Mouse (Mus musculus): ENCODE results near the gene Dis3l. TPM values are rescaled to one million over a fixed set of nuclear protein-coding genes. Genes with fewer than 3 reads are reported as not detected.

Gene Dis3l
- polyA plus RNA-seq, 1 experiment from 2014 or later, result 23.4 TPM

- Histone ChIP-seq H3K4me1 (ENCODE audit: control insufficient read depth, insufficient read depth, low read length) (peaks cover 6% of the 10 kb centered on the region; the same call in 1 of the 2 replicates), H3K27ac (ENCODE audit: low read length) (peak overlapping the region; percentile 100)
Measured at GRCm38 (mm10) chr9:64340351-64341253, 486 bp downstream of the Dis3l start.

GRCm38 (mm10) chr9:64339361-64339760, 1.7 kb downstream of the Dis3l start:
- WGBS, result 43% methylated on average over 8 of the region's 8 CpGs
- Histone ChIP-seq H3K27me3 (ENCODE audit: control insufficient read depth, insufficient read depth, low read length) (no peaks in the 10 kb centered on the region), H3K36me3 (ENCODE audit: control insufficient read depth, insufficient read depth, low read length) (peaks cover 8% of the 10 kb centered on the region; the same call in 1 of the 2 replicates), H3K4me2 (replicated peaks; ENCODE audit: low read depth, low read length) (peak overlapping the region; percentile 80), H3K27ac (ENCODE audit: low read length) (no peak overlapping the region), H3K9ac (replicated peaks; ENCODE audit: low read depth, low read length) (0 out of 2 replicates have a peak overlapping the region, but pooled peaks have one; percentile 99), H3K4me1 (ENCODE audit: control insufficient read depth, insufficient read depth, low read length) (peaks cover 6% of the 10 kb centered on the region; the same call in 1 of the 2 replicates), H3K9me3 (ENCODE audit: control insufficient read depth, low read depth, low read length) (no peaks in the 10 kb centered on the region), H3K4me3 (ENCODE audit: low read depth, low read length) (no peak overlapping the region)
- no peak for ATAC-seq (ENCODE audit: insufficient number of reproducible peaks, insufficient read depth, low FRiP score, low read depth)

More at GRCm38 (mm10) chr9:64340351-64341253, 486 bp downstream of the Dis3l start:
- Histone ChIP-seq H3K9me3 (ENCODE audit: control insufficient read depth, low read depth, low read length) (no peaks in the 10 kb centered on the region), H3K27me3 (ENCODE audit: control insufficient read depth, insufficient read depth, low read length) (no peaks in the 10 kb centered on the region), H3K9ac (replicated peaks; ENCODE audit: low read depth, low read length) (peak overlapping the region; percentile 99), H3K36me3 (ENCODE audit: control insufficient read depth, insufficient read depth, low read length) (peaks cover 8% of the 10 kb centered on the region; the same call in 1 of the 2 replicates), H3K4me3 (ENCODE audit: low read depth, low read length) (peak overlapping the region; percentile 67), H3K4me2 (replicated peaks; ENCODE audit: low read depth, low read length) (peak overlapping the region; percentile 80)
- ATAC-seq (ENCODE audit: insufficient number of reproducible peaks, insufficient read depth, low FRiP score, low read depth), result peak; percentile 91
- under 1% methylated on average over 73 of the region's 85 CpGs for WGBS

GRCm38 (mm10) chr9:64335825-64336224, 5.3 kb downstream of the Dis3l start:
- Histone ChIP-seq H3K27me3 (ENCODE audit: control insufficient read depth, insufficient read depth, low read length) (no peaks in the 10 kb centered on the region), H3K4me1 (ENCODE audit: control insufficient read depth, insufficient read depth, low read length) (peaks cover 6% of the 10 kb centered on the region; the same call in 1 of the 2 replicates), H3K4me2 (replicated peaks; ENCODE audit: low read depth, low read length) (no peak overlapping the region), H3K9me3 (ENCODE audit: control insufficient read depth, low read depth, low read length) (no peaks in the 10 kb centered on the region), H3K36me3 (ENCODE audit: control insufficient read depth, insufficient read depth, low read length) (peaks cover 8% of the 10 kb centered on the region; the same call in 1 of the 2 replicates), H3K4me3 (ENCODE audit: low read depth, low read length) (no peak overlapping the region), H3K9ac (replicated peaks; ENCODE audit: low read depth, low read length) (no peak overlapping the region), H3K27ac (ENCODE audit: low read length) (no peak overlapping the region)
- WGBS, result 86% methylated on average over 6 of the region's 6 CpGs
- ATAC-seq (ENCODE audit: insufficient number of reproducible peaks, insufficient read depth, low FRiP score, low read depth), result no peak

- no peaks in the 10 kb centered on the region for H3K4me1 ChIP-seq (ENCODE audit: control insufficient read depth, insufficient read depth, low read length)
- WGBS, result 92% methylated on average over 7 of the region's 7 CpGs
- H3K36me3 ChIP-seq (ENCODE audit: control insufficient read depth, insufficient read depth, low read length), result peaks cover 45% of the 10 kb centered on the region
- no peak overlapping the region for H3K4me2 ChIP-seq (replicated peaks; ENCODE audit: low read depth, low read length)
- no peak overlapping the region for H3K9ac ChIP-seq (replicated peaks; ENCODE audit: low read depth, low read length)
- H3K27me3 ChIP-seq (ENCODE audit: control insufficient read depth, insufficient read depth, low read length), result no peaks in the 10 kb centered on the region
- H3K9me3 ChIP-seq (ENCODE audit: control insufficient read depth, low read depth, low read length), result no peaks in the 10 kb centered on the region
- H3K4me3 ChIP-seq (ENCODE audit: low read depth, low read length), result no peak overlapping the region
- no peak for ATAC-seq (ENCODE audit: insufficient number of reproducible peaks, insufficient read depth, low FRiP score, low read depth)
- no peak overlapping the region for H3K27ac ChIP-seq (ENCODE audit: low read length)
Measured at GRCm38 (mm10) chr9:64323976-64324375, 17.1 kb downstream of the Dis3l start.

GRCm38 (mm10) chr9:64316986-64317385, 24.1 kb downstream of the Dis3l start:
- Histone ChIP-seq H3K9me3 (ENCODE audit: control insufficient read depth, low read depth, low read length) (no peaks in the 10 kb centered on the region), H3K27ac (ENCODE audit: low read length) (no peak overlapping the region), H3K4me3 (ENCODE audit: low read depth, low read length) (no peak overlapping the region), H3K27me3 (ENCODE audit: control insufficient read depth, insufficient read depth, low read length) (no peaks in the 10 kb centered on the region), H3K36me3 (ENCODE audit: control insufficient read depth, insufficient read depth, low read length) (peaks cover 38% of the 10 kb centered on the region), H3K4me1 (ENCODE audit: control insufficient read depth, insufficient read depth, low read length) (no peaks in the 10 kb centered on the region), H3K9ac (replicated peaks; ENCODE audit: low read depth, low read length) (no peak overlapping the region), H3K4me2 (replicated peaks; ENCODE audit: low read depth, low read length) (no peak overlapping the region)
- WGBS, result 96% methylated on average over 5 of the region's 5 CpGs
- no peak for ATAC-seq (ENCODE audit: insufficient number of reproducible peaks, insufficient read depth, low FRiP score, low read depth)

GRCm38 (mm10) chr9:64314696-64315095, 26.4 kb downstream of the Dis3l start:
- Histone ChIP-seq H3K27me3 (ENCODE audit: control insufficient read depth, insufficient read depth, low read length) (no peaks in the 10 kb centered on the region), H3K9ac (replicated peaks; ENCODE audit: low read depth, low read length) (no peak overlapping the region), H3K4me1 (ENCODE audit: control insufficient read depth, insufficient read depth, low read length) (no peaks in the 10 kb centered on the region), H3K9me3 (ENCODE audit: control insufficient read depth, low read depth, low read length) (no peaks in the 10 kb centered on the region), H3K36me3 (ENCODE audit: control insufficient read depth, insufficient read depth, low read length) (peaks cover 18% of the 10 kb centered on the region; the same call in 1 of the 2 replicates), H3K4me3 (ENCODE audit: low read depth, low read length) (no peak overlapping the region), H3K4me2 (replicated peaks; ENCODE audit: low read depth, low read length) (no peak overlapping the region), H3K27ac (ENCODE audit: low read length) (no peak overlapping the region)
- 94% methylated on average over 6 of the region's 6 CpGs for WGBS
- ATAC-seq (ENCODE audit: insufficient number of reproducible peaks, insufficient read depth, low FRiP score, low read depth), result no peak

- ATAC-seq (ENCODE audit: insufficient number of reproducible peaks, insufficient read depth, low FRiP score, low read depth), result no peak
- H3K4me1 ChIP-seq (ENCODE audit: control insufficient read depth, insufficient read depth, low read length), result no peaks in the 10 kb centered on the region
- H3K27ac ChIP-seq (ENCODE audit: low read length), result no peak overlapping the region
- WGBS, result 42% methylated on average over 1 of the region's 1 CpGs
- H3K27me3 ChIP-seq (ENCODE audit: control insufficient read depth, insufficient read depth, low read length), result no peaks in the 10 kb centered on the region
- peaks cover 19% of the 10 kb centered on the region; the same call in 1 of the 2 replicates for H3K36me3 ChIP-seq (ENCODE audit: control insufficient read depth, insufficient read depth, low read length)
- H3K4me2 ChIP-seq (replicated peaks; ENCODE audit: low read depth, low read length), result no peak overlapping the region
- H3K9ac ChIP-seq (replicated peaks; ENCODE audit: low read depth, low read length), result no peak overlapping the region
- no peak overlapping the region for H3K4me3 ChIP-seq (ENCODE audit: low read depth, low read length)
- no peaks in the 10 kb centered on the region for H3K9me3 ChIP-seq (ENCODE audit: control insufficient read depth, low read depth, low read length)
Measured at GRCm38 (mm10) chr9:64312128-64312527, 29.0 kb downstream of the Dis3l start.

- Histone ChIP-seq H3K4me2 (replicated peaks; ENCODE audit: low read depth, low read length) (no peak overlapping the region), H3K4me3 (ENCODE audit: low read depth, low read length) (no peak overlapping the region), H3K9me3 (ENCODE audit: control insufficient read depth, low read depth, low read length) (no peaks in the 10 kb centered on the region), H3K9ac (replicated peaks; ENCODE audit: low read depth, low read length) (no peak overlapping the region), H3K36me3 (ENCODE audit: control insufficient read depth, insufficient read depth, low read length) (peaks cover 17% of the 10 kb centered on the region; the same call in 1 of the 2 replicates), H3K27me3 (ENCODE audit: control insufficient read depth, insufficient read depth, low read length) (no peaks in the 10 kb centered on the region), H3K4me1 (ENCODE audit: control insufficient read depth, insufficient read depth, low read length) (no peaks in the 10 kb centered on the region), H3K27ac (ENCODE audit: low read length) (no peak overlapping the region)
- ATAC-seq (ENCODE audit: insufficient number of reproducible peaks, insufficient read depth, low FRiP score, low read depth), result no peak
- 70% methylated on average over 16 of the region's 16 CpGs for WGBS
Measured at GRCm38 (mm10) chr9:64310996-64311785, 29.9 kb downstream of the Dis3l start.

All from stomach, embryonic 14.5 days (tissue).